Mouse (Mus musculus) C2C12 (cell line): Measurements from ENCODE around the gene Arl9.

Experiments
- CTCF ChIP-seq: IDR thresholded peaks from one replicate; pipeline ENCODE4 v1.5.1; 2011; ENCODE audit not compliant: control insufficient read depth, insufficient read depth, insufficient read length
- MYOD1 ChIP-seq: IDR thresholded peaks from one replicate; pipeline ENCODE4 v1.6.1; 2011; ENCODE audit warnings: low read depth; ENCODE audit not compliant: control insufficient read depth, insufficient read length
- USF1 ChIP-seq: IDR thresholded peaks from one replicate; pipeline ENCODE4 v1.6.1; 2011; ENCODE audit warnings: low read depth, mild to moderate bottlenecking, control low read depth, moderate library complexity

GRCm38 (mm10) chr5:77038451-77038850, 34.6 kb downstream of the Arl9 start:
- TF ChIP-seq CTCF (no peak), MYOD1 (no peak), USF1 (no peak)
